Mouse (Mus musculus) stomach, postnatal 0 days (tissue): ENCODE results near the gene Rabl3. TPM values are rescaled to one million over a fixed set of nuclear protein-coding genes. Genes with fewer than 3 reads are reported as not detected.

Source experiments
- ATAC-seq: fragments of 200-750 bp; cut with Nextera tagmentation; 2 replicates; pipeline ENCODE4 v1.8.0; 2017; ENCODE audit not compliant: low FRiP score, low TSS enrichment
- DNase-seq: peaks from one replicate; pipeline ENCODE4 v3.0.0-alpha.2; 2016; ENCODE audit warnings: low spot score
- H3K27ac ChIP-seq: fragments of 300-500 bp; sonication (generic); replicated peaks from 2 replicates; pipeline ENCODE4 v1.5.1; 2014; ENCODE audit warnings: mild to moderate bottlenecking, control low read depth
- H3K27me3 ChIP-seq: fragments of 300-500 bp; sonication (generic); 2 replicates; pipeline ENCODE4 v1.6.1; 2014; ENCODE audit warnings: low read length; ENCODE audit not compliant: control insufficient read depth, insufficient read depth
- H3K36me3 ChIP-seq: fragments of 300-500 bp; sonication (generic); 2 replicates; pipeline ENCODE4 v1.6.1; 2014; ENCODE audit warnings: low read length, mixed read lengths; ENCODE audit not compliant: control insufficient read depth, insufficient read depth
- H3K4me1 ChIP-seq: fragments of 300-500 bp; sonication (generic); replicated peaks from 2 replicates; pipeline ENCODE4 v1.6.1; 2014; ENCODE audit warnings: antibody characterized with exemption; ENCODE audit not compliant: control insufficient read depth, insufficient read depth
- H3K4me2 ChIP-seq: fragments of 300-500 bp; sonication (generic); replicated peaks from 2 replicates; pipeline ENCODE4 v1.6.1; 2014; ENCODE audit warnings: low read depth, mild to moderate bottlenecking, control low read depth, moderate library complexity
- H3K4me3 ChIP-seq: fragments of 300-500 bp; sonication (generic); 2 replicates; pipeline ENCODE4 v1.5.1; 2014; ENCODE audit warnings: low read depth, low read length, control low read depth
- H3K9ac ChIP-seq: fragments of 300-500 bp; sonication (generic); 2 replicates; pipeline ENCODE4 v1.6.1; 2014; ENCODE audit warnings: mild to moderate bottlenecking, low read length, control low read depth, mixed read lengths
- H3K9me3 ChIP-seq: fragments of 300-500 bp; sonication (generic); 2 replicates; pipeline ENCODE4 v1.6.1; 2016; ENCODE audit warnings: low read length; ENCODE audit not compliant: control insufficient read depth
- CTCF ChIP-seq: IDR thresholded peaks from 2 replicates; pipeline ENCODE4 v1.5.1; 2016; ENCODE audit warnings: antibody characterized with exemption, low read depth, mild to moderate bottlenecking, moderate library complexity
- EP300 ChIP-seq: optimal IDR thresholded peaks from 2 replicates; pipeline ENCODE3; 2016; ENCODE audit warnings: antibody characterized with exemption
- WGBS: fragments of 180-500 bp; shearing (Covaris S2); extraction: QIAGEN DNeasy Blood & Tissue Kit; methylation state at CpG from one replicate; pipeline ENCODE4 v1.1.7; 2014; 5-methylcytosine and 5-hydroxymethylcytosine counted together
- polyA plus RNA-seq: library from polyadenylated mRNA; unstranded; fragments of >200 nt; fragmentation: Nextera tagmentation; extraction: Ambion mirVana; gene quantifications from 2 replicates; pipeline ENCODE4 v1.2.1, GENCODE M21; 2015

Gene Rabl3
- polyA plus RNA-seq, 1 experiment from 2014 or later: 13.2 TPM

DNA sequence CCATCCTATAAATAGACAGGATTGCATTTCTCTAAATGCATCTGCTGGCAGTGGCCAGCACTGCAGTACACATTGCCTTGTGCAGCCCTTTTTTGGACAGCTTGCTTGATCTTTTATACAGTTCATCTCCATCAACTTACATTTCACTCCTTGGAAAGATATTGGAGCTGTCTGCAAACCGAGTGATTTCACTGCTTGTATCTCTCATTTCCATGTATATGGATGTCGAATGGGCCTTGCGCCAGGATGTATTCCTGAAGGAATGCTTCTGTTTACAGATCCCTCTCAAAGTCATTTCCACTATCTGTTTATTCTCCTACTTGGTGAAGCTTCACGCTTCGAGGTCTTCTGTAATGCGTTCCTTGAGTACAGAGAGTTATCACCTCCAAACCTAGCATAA lies 64.6 kb downstream of the Rabl3 start:
- Histone ChIP-seq H3K36me3 (no peaks in the 10 kb centered on the region), H3K4me2 (no peak overlapping the region), H3K27me3 (no peaks in the 10 kb centered on the region), H3K4me3 (no peak overlapping the region), H3K9ac (no peak overlapping the region), H3K27ac (no peak overlapping the region), H3K4me1 (no peaks in the 10 kb centered on the region), H3K9me3 (no peaks in the 10 kb centered on the region)
- TF ChIP-seq EP300 (no peak), CTCF (no peak)
- no peak for ATAC-seq
- WGBS: 59% methylated on average over 6 of the region's 6 CpGs
- no peak for DNase-seq

DNA sequence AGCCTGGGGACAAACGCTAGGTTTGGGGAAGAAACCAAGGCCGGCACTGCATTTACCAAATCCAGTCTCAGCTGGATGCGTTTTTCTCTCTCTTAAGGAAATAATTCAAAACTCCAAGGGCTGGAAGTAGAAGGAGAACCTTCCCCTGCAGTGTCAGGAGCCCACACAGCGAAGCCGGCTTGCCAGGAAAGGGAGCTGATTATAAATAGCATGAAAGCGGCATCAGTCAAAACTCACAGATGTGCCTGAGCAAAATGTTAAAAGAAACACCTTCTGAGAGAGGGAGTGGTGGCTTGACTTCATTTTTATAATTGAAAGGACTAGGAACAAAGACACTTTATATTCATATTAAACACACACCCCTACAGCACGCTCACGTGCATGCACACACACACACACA lies 70.6 kb downstream of the Rabl3 start:
- Histone ChIP-seq H3K36me3 (no peaks in the 10 kb centered on the region), H3K27me3 (no peaks in the 10 kb centered on the region), H3K9me3 (no peaks in the 10 kb centered on the region), H3K4me2 (no peak overlapping the region), H3K27ac (no peak overlapping the region), H3K4me3 (no peak overlapping the region), H3K9ac (no peak overlapping the region), H3K4me1 (no peaks in the 10 kb centered on the region)
- 77% methylated on average over 8 of the region's 8 CpGs for WGBS
- no peak for ATAC-seq
- no peak for DNase-seq
- no peak for TF ChIP-seq CTCF
- TF ChIP-seq EP300: no peak

- no peaks in the 10 kb centered on the region for H3K36me3 ChIP-seq
- H3K27me3 ChIP-seq: no peaks in the 10 kb centered on the region
- DNase-seq: no peak
- H3K9me3 ChIP-seq: no peaks in the 10 kb centered on the region
- no peak overlapping the region for H3K4me2 ChIP-seq
- TF ChIP-seq CTCF (no peak), EP300 (no peak)
- no peak overlapping the region for H3K4me3 ChIP-seq
- 79% methylated on average over 7 of the region's 7 CpGs for WGBS
- no peak overlapping the region for H3K27ac ChIP-seq
- H3K9ac ChIP-seq: no peak overlapping the region
- no peaks in the 10 kb centered on the region for H3K4me1 ChIP-seq
- ATAC-seq: no peak
These were observed 71.4 kb downstream of the Rabl3 start for GRCm38 (mm10) chr16:37611072-37611471.

- Histone ChIP-seq H3K4me2 (no peak overlapping the region), H3K9ac (no peak overlapping the region), H3K27me3 (no peaks in the 10 kb centered on the region), H3K4me1 (no peaks in the 10 kb centered on the region), H3K4me3 (no peak overlapping the region), H3K36me3 (no peaks in the 10 kb centered on the region), H3K27ac (no peak overlapping the region), H3K9me3 (no peaks in the 10 kb centered on the region)
- ATAC-seq (no peak), DNase-seq (no peak)
- TF ChIP-seq CTCF (no peak), EP300 (no peak)
- 95% methylated on average over 5 of the region's 5 CpGs for WGBS
These were observed 72.3 kb downstream of the Rabl3 start for GRCm38 (mm10) chr16:37612013-37612412.

- TF ChIP-seq CTCF: no peak
- TF ChIP-seq EP300: no peak
These were observed 74.9 kb downstream of the Rabl3 start for GRCm38 (mm10) chr16:37614540-37614939.

DNA sequence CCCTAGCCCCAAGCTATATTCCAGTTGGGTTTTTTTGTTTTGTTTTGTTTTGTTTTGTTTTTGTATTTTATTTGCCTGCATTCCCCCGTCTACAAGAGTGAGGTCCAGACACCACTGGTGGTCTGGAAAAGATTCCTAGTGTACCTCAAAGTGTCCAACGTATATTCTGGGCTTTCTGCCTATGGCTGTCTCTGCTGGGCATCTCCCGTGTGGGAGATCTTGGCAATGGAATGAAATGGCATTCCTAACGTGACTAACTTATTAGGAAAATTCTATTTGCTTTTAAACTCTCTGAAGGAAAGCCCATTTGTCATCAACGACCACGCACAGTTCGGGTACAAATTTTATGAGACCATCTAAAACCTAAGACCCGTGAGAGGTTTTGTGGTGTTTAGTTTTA lies 75.7 kb downstream of the Rabl3 start:
- no peak for DNase-seq

More at GRCm38 (mm10) chr16:37614540-37614939, 74.9 kb downstream of the Rabl3 start:
- H3K36me3 ChIP-seq: no peaks in the 10 kb centered on the region
- H3K4me2 ChIP-seq: no peak overlapping the region
- H3K9me3 ChIP-seq: no peaks in the 10 kb centered on the region
- DNase-seq: no peak
- no peaks in the 10 kb centered on the region for H3K4me1 ChIP-seq
- H3K9ac ChIP-seq: no peak overlapping the region
- H3K27ac ChIP-seq: no peak overlapping the region
- WGBS: 89% methylated on average over 9 of the region's 9 CpGs
- ATAC-seq: no peak
- no peak overlapping the region for H3K4me3 ChIP-seq
- no peaks in the 10 kb centered on the region for H3K27me3 ChIP-seq

More for the DNA sequence above, 75.7 kb downstream of the Rabl3 start:
- Histone ChIP-seq H3K9ac (no peak overlapping the region), H3K27me3 (no peaks in the 10 kb centered on the region), H3K4me3 (no peak overlapping the region), H3K36me3 (no peaks in the 10 kb centered on the region), H3K9me3 (no peaks in the 10 kb centered on the region), H3K4me1 (no peaks in the 10 kb centered on the region), H3K27ac (no peak overlapping the region), H3K4me2 (no peak overlapping the region)
- no peak for TF ChIP-seq EP300
- TF ChIP-seq CTCF: no peak
- 44% methylated on average over 8 of the region's 8 CpGs for WGBS
- ATAC-seq: no peak
